Mouse (Mus musculus) layer of hippocampus, postnatal 14 days (tissue): Measurements from ENCODE around the gene Gm9821. TPM values are rescaled to one million over a fixed set of nuclear protein-coding genes. Genes with fewer than 3 reads are reported as not detected.

ENCODE experiments used
- DNase-seq, 2 experiments: peaks; one replicate each; pipeline ENCODE4 v3.0.0; 2021 to 2022; ENCODE audit warnings: low spot score in 2 of 2, mixed read lengths in 1 of 2
- total RNA-seq, 2 experiments: library from RNA; stranded (reverse); gene quantifications; 2 replicates each; pipeline ENCODE4 v1.2.3; 2021

Gm9821 gene
- total RNA-seq, 2 experiments from 2014 or later: not detected

GRCm38 (mm10) chr2:91966367-91966766, 20.9 kb downstream of the Gm9821 start:
- no peak for DNase-seq

- no peak for DNase-seq
Measured at GRCm38 (mm10) chr2:91967962-91968361, 22.5 kb downstream of the Gm9821 start.

GRCm38 (mm10) chr2:91971231-91972097, 26.0 kb downstream of the Gm9821 start:
- DNase-seq: peak; percentile 68 to 74

GRCm38 (mm10) chr2:91972121-91972566, 26.6 kb downstream of the Gm9821 start:
- no peak for DNase-seq

GRCm38 (mm10) chr2:91973416-91974135, 28.1 kb downstream of the Gm9821 start:
- DNase-seq: no peak

- no peak for DNase-seq
Measured at GRCm38 (mm10) chr2:91975581-91976541, 30.4 kb downstream of the Gm9821 start, which contains the start of gene Dgkz. TSS of gene Dgkz (minus strand) at chr2:91975864.

- no peak for DNase-seq
Measured at GRCm38 (mm10) chr2:91977960-91978359, 32.5 kb downstream of the Gm9821 start.

- no peak for DNase-seq
Measured at GRCm38 (mm10) chr2:91978547-91978946, 33.0 kb downstream of the Gm9821 start.

GRCm38 (mm10) chr2:91980245-91980644, 34.7 kb downstream of the Gm9821 start:
- DNase-seq: no peak

GRCm38 (mm10) chr2:91980830-91981229, 35.3 kb downstream of the Gm9821 start:
- DNase-seq: no peak

- no peak for DNase-seq
Measured at GRCm38 (mm10) chr2:91984439-91984838, 38.9 kb downstream of the Gm9821 start.

- no peak for DNase-seq
Measured at GRCm38 (mm10) chr2:91984906-91985525, 39.5 kb downstream of the Gm9821 start.

- DNase-seq: no peak
Measured at GRCm38 (mm10) chr2:91986071-91986470, 40.6 kb downstream of the Gm9821 start.

GRCm38 (mm10) chr2:91987542-91987941, 42.0 kb downstream of the Gm9821 start:
- DNase-seq: peak; percentile 82 to 84

- DNase-seq: no peak
Measured at GRCm38 (mm10) chr2:91989750-91990149, 44.2 kb downstream of the Gm9821 start.

- DNase-seq: no peak
Measured at GRCm38 (mm10) chr2:91993409-91993808, 47.9 kb downstream of the Gm9821 start.

- DNase-seq: no peak
Measured at GRCm38 (mm10) chr2:91996006-91996405, 50.5 kb downstream of the Gm9821 start.
